Mouse (Mus musculus) myocyte (in vitro differentiated cells): ENCODE measurements at regions not wholly inside any gene's neighbourhood (a gene's known extent, or its start where the extent isn't known, plus 50 kb on each side); places are given as distances from the start of the nearest gene placed in this dataset.

ENCODE experiments used
- CEBPB ChIP-seq: IDR thresholded peaks from 2 replicates; pipeline ENCODE4 v1.6.1; 2011; ENCODE audit warnings: mild to moderate bottlenecking, moderate library complexity; ENCODE audit not compliant: poor library complexity, insufficient read depth, severe bottlenecking
- E2F4 ChIP-seq: IDR thresholded peaks from one replicate; pipeline ENCODE4 v1.6.1; 2011; ENCODE audit warnings: mild to moderate bottlenecking, control low read depth, moderate library complexity; ENCODE audit not compliant: insufficient read depth
- MAX ChIP-seq: IDR thresholded peaks from one replicate; pipeline ENCODE4 v1.6.1; 2011; ENCODE audit warnings: low read depth, mild to moderate bottlenecking, control low read depth
- MYOD1 ChIP-seq, 3 experiments: IDR thresholded peaks; one replicate each; pipeline ENCODE4 v1.6.1; 2011; ENCODE audit warnings: control low read depth in 2 of 3, low read depth in 2 of 3, mild to moderate bottlenecking in 2 of 3, moderate library complexity in 1 of 3; ENCODE audit not compliant: insufficient read length in 2 of 3, control insufficient read depth in 1 of 3
- POLR2A ChIP-seq: IDR thresholded peaks from one replicate; pipeline ENCODE4 v1.6.1; 2011; ENCODE audit warnings: low read depth, mild to moderate bottlenecking, control low read depth, moderate library complexity; ENCODE audit not compliant: insufficient read length
- POLR2AphosphoS2 ChIP-seq: IDR thresholded peaks from one replicate; pipeline ENCODE4 v1.6.1; 2011; ENCODE audit warnings: low read depth, control low read depth; ENCODE audit not compliant: insufficient read length
- REST ChIP-seq: IDR thresholded peaks from one replicate; pipeline ENCODE4 v1.6.1; 2011; ENCODE audit warnings: mild to moderate bottlenecking, control low read depth, moderate library complexity; ENCODE audit not compliant: insufficient read depth, insufficient read length
- SRF ChIP-seq: IDR thresholded peaks from one replicate; pipeline ENCODE4 v1.6.1; 2011; ENCODE audit warnings: low read depth; ENCODE audit not compliant: control insufficient read depth, insufficient read length
- TCF12 ChIP-seq: IDR thresholded peaks from one replicate; pipeline ENCODE4 v1.6.1; 2011; ENCODE audit warnings: mild to moderate bottlenecking, control low read depth; ENCODE audit not compliant: poor library complexity, insufficient read depth, severe bottlenecking
- USF1 ChIP-seq: IDR thresholded peaks from one replicate; pipeline ENCODE4 v1.6.1; 2011; ENCODE audit warnings: low read depth, mild to moderate bottlenecking, control low read depth, moderate library complexity

GRCm38 (mm10) chr12:10562966-10563365, 172.4 kb downstream of the Rdh14 start:
- TF ChIP-seq POLR2A (no peak), USF1 (no peak), POLR2AphosphoS2 (no peak), CEBPB (no peak), TCF12 (no peak), REST (no peak), E2F4 (no peak), MAX (no peak), MYOD1 (IDR thresholded peaks at IDR 0.05; ENCODE audit: control insufficient read depth in 1 of 3, insufficient read length in 2 of 3, low read depth in 2 of 3) (no peak), SRF (no peak)
